Mouse (Mus musculus): ENCODE measurements around the gene Ppp6r1.
"Not testable (repeated sequence)": the region's sequence is repeated elsewhere in the genome, so short reads cannot be mapped to it uniquely, and the experiment has no call there.

The Ppp6r1 gene

DNA sequence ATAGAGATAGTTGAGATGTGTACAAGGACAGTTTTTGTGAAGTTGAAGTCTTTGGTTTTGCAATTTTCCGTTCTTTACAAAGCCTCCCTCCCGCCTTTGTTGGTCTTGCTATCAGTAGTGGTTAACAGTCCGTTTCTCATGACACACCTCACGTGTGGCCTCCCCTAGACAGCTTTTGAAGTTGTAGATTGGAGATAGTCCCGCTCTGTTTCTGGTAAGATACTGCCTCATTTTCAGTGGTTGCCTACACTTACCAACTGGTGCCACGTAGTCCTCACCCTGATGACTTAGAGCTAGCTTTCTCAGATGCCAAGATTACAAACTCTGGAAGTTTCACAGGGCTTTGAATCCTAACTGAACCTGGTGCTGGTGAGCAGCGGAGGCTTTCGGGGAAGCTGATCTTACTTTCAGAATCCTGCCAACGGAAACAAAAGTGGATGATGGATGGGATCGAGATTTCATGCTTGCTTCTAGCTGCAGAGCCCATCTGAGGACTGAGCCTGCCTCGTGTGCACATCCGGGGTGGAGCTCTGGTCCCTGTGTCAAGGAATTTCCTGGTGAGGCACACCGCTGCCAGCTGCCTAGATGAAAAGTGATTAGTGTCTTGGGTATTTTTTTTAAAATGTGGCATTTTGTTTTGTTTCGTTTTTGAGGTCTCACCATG is 44.9 kb downstream of the Ppp6r1 start:
- DNase-seq (ENCODE audit: low read depth, low spot score) = no peak

DNA sequence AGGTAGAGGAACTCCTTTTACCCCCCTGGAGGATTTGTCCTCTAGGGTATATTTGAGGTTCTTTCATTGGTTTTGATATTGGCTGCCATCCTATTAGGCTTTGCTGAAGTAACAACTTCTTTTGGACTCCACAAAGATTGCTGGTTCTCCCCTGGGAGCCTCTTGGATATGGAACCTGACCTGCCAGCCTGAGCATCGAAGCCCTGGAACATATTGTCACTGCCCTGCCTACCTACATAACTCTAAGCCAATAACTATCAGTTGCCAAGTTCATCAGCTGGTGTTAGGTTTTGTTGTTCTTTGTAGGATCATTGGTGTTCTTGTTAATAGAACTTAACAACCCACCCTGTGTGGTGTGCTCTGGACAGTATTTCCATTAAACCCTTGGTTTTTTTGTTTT is 45.9 kb downstream of the Ppp6r1 start:
- DNase-seq (ENCODE audit: low read depth, low spot score) = no peak

DNA sequence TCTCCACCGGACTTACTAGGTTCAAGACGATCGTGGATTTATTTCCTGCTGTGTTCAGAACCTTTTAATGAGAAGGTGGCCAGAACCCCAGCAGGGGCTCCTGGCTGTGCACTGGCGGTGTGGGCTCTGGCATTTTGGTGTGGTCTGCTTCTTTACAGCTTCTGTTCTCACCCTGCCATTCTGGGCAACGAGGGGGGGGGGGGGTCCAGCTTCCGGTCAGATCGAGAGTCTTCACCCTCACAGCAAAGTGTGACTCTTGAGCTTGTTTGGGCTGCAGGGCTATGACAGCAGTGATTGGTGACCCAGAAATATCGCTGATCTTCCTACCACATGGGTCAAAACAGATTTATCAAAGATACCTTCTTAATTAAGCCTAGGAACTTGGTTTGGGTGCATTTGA is 46.4 kb downstream of the Ppp6r1 start:
- no peak for DNase-seq (ENCODE audit: low read depth, low spot score)

DNA sequence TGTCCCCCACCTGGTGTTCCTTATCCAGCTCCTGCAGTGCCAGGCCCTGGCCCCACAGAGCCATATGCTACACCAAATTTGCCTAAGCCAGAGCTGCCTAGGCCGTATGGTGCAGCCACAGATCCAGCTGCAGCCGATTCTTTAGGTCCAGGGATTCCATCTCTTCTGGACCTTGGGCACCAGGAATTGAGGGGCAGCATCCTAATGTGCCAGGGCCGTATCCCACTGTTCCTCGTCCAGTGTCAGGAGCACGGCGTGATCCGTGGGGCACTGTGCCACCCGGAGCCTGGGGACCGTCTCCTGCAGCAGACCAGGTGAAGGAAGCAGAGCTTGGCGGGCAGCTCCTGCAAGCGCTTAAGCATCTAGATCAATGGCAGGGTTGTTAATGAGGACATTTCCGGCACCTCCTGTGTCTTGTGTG is 46.9 kb downstream of the Ppp6r1 start:
- DNase-seq (ENCODE audit: low read depth, low spot score) = no peak

DNA sequence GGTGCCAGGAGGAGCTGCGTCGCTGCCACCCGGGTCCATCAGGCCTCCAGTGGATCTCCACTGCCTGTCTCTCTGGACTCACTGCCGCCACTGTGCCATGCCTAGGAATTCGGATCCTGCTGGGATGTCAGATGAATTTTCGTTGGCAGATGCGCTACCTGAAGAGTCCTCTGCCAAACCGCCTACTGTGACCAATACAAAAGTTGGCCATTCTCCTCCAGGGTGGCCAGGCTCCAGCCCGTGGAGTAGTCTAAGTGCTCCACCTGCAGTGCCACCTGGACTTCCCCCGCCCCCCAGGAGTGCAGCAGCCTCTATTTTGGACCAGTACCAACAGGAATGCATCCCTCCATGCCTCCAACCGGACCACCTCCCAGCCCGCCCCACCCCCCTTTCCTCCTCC is 47.3 kb downstream of the Ppp6r1 start:
- no peak for DNase-seq (ENCODE audit: low read depth, low spot score)

DNA sequence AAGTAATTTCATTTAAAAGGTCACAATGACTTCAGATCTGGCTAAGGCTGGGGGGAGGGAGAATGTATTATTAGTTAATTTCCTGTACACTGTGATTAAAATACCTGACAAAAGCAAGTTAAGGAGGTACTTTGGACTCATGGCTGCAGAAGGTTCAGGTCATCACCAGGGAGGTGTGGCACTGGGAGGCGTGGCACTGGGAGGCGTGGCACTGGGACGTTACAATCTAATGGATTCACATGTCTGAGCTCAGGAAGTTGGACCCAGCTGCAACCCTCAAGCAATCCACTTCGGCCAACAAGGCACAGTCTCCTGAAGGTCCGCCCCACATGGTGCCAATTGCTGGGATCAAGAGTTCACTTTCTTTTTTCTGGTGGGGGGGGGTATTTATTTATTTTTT is 50.8 kb downstream of the Ppp6r1 start:
- no peak for DNase-seq (ENCODE audit: low read depth, low spot score)

DNA sequence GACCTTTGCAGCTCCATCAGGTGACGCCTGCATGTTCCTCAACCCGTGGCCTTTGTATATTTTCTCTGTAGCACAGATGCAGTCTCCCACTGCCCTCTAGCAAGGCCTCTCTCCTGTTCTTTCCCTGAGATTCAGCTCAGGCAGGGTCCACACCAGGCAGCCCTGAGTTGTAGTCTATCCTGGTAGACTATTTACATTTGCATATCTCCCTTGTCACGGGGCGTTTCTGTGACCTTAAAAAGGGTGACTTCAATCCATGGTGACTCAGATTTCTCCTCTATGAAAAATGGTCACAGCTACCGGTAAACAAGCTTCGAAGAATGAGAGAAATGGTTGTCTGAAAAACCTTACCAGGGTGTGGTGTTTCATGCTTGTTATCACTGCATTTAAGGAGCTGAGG is 54.9 kb downstream of the Ppp6r1 start, which contains the start of gene Ptprh:
TSS of gene Ptprh (minus strand) at position 169 of the 400 bp plus-strand sequence.
- no peak for DNase-seq (ENCODE audit: low read depth, low spot score)

DNA sequence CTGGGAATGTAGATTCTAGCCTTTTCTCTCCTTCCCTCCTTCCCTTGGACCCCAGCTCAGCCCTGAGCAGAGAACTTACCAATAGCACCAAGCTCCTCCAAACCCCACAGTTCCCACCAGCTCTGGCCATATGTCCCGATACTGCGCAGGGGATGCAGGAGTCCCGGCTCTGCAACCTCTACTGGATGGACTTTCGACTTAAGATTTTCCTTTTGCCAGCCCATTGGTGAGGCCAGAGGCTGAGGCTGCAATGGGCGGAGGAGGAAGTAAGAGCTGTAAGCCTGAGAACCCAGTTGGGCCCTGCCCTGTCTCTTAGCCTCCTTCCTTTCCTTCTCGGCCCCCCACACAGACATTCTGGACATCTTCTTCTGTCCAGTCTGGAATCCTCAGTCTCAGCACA is 55.9 kb downstream of the Ppp6r1 start:
- no peak for DNase-seq (ENCODE audit: low read depth, low spot score)

DNA sequence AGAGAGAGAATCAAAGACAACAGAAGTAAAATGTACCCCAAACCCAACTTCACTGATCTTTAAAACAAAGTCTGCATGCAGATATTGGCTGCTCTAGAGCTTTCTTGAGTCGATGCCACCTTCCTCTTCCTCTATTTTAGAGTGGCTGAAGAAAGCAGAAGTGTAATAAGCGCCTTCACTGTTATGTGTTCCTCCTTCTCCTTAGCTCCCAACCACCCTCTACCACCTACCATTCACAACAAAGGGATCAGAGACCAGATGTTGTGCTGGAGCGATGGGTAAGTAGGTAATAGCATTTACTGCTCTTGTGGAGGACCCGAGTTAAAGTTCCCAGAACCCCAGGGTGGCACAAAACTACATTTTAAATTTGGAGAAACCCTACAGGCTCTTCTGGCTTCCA is 61.8 kb downstream of the Ppp6r1 start:
- not testable (repeated sequence) for DNase-seq (ENCODE audit: low read depth, low spot score)
